In the genomic region with DNA sequence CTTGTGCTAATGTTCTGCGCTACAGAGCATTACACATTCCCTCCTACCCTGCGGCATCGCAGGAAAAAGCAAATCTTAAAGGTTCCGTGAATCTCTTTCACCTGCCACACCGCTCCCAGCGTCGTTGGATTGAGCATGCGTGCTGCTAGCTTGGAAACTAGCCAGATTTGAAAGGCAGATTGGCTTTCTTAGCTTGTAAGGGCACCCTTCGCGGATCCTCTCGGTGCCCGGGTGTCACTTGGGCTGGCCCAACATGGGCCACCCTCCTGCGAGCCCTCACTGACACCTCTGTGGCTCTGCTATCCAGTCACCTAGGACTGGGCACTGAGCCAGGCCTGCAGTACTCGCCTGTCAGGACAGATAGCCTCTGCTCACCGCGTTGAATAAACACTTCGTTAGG, we compare ENCODE assay signal across 8 mouse cellular contexts.
A peak's percentile ranks its signal among the peaks of the same experiment; 100 is the strongest.
DNase-seq lines count a peak whose midpoint lies in the region; ATAC-seq and TF ChIP-seq lines count a peak whose summit lies in the region.

No protein-coding gene starts in this region.

- intact Hi-C loops in left cerebral cortex, adult 2 months (cut with DNase I): loop anchor here (1.0 to 10.0 kb wide), 2 partner anchors 25 to 763 kb away; no protein-coding TSS in a partner anchor

- no peak for TF ChIP-seq CTCF in left cerebral cortex, adult 2 months (IDR thresholded peaks at IDR 0.05)

- no peak overlapping the region; the same call in 1 of the 2 replicates for H3K4me3 ChIP-seq in hindbrain, embryonic 13.5 days
- H3K4me3 ChIP-seq in hindbrain, embryonic 11.5 days (ENCODE audit: low read depth, low read length): no peak overlapping the region
- H3K4me3 ChIP-seq in forebrain, embryonic 13.5 days: peak overlapping the region; percentile 21
- H3K4me3 ChIP-seq in left cerebral cortex, adult 2 months: peak overlapping the region; percentile 26; the same call in 1 of the 2 replicates

- H3K9me3 ChIP-seq in hindbrain, embryonic 13.5 days: no peaks in the 10 kb centered on the region
- H3K9me3 ChIP-seq in hindbrain, embryonic 11.5 days (ENCODE audit: control insufficient read depth, low read length): no peaks in the 10 kb centered on the region
- no peaks in the 10 kb centered on the region for H3K9me3 ChIP-seq in forebrain, embryonic 13.5 days (replicated peaks)

- peak overlapping the region; percentile 76 for H3K27ac ChIP-seq in hindbrain, embryonic 13.5 days
- no peak overlapping the region for H3K27ac ChIP-seq in hindbrain, embryonic 11.5 days (ENCODE audit: low read depth, low read length)
- H3K27ac ChIP-seq in forebrain, embryonic 13.5 days: peak overlapping the region; percentile 76
- H3K27ac ChIP-seq in left cerebral cortex, adult 2 months: no peak overlapping the region

- DNase-seq in hindbrain, embryonic 11.5 days (ENCODE audit: low spot score): no peak
- peak; percentile 37 to 50 for DNase-seq in left cerebral cortex, adult 2 months (ENCODE audit: extremely low spot score in 1 of 2, low spot score in 2 of 2)
- DNase-seq in spleen, adult 18-20 months: no peak
- DNase-seq in gastrocnemius, postnatal 25 days: no peak
- no peak for DNase-seq in urinary bladder, adult 2 months (ENCODE audit: low spot score)

- H3K9ac ChIP-seq in hindbrain, embryonic 13.5 days: no peak overlapping the region
- no peak overlapping the region for H3K9ac ChIP-seq in hindbrain, embryonic 11.5 days (ENCODE audit: low read depth, low read length)
- H3K9ac ChIP-seq in forebrain, embryonic 13.5 days: peak overlapping the region; percentile 43

- H3K36me3 ChIP-seq in hindbrain, embryonic 13.5 days: no peaks in the 10 kb centered on the region
- H3K36me3 ChIP-seq in hindbrain, embryonic 11.5 days (ENCODE audit: control insufficient read depth, insufficient read depth, low read length): no peaks in the 10 kb centered on the region
- no peaks in the 10 kb centered on the region for H3K36me3 ChIP-seq in forebrain, embryonic 13.5 days (ENCODE audit: poor library complexity, severe bottlenecking)

- H3K27me3 ChIP-seq in hindbrain, embryonic 13.5 days: no peaks in the 10 kb centered on the region
- no peaks in the 10 kb centered on the region; the same call in 1 of the 2 replicates for H3K27me3 ChIP-seq in hindbrain, embryonic 11.5 days (ENCODE audit: control insufficient read depth, insufficient read depth, low read length)
- H3K27me3 ChIP-seq in forebrain, embryonic 13.5 days: no peaks in the 10 kb centered on the region

- WGBS in hindbrain, embryonic 13.5 days: 46% methylated on average over 17 of the region's 17 CpGs
- 79% methylated on average over 17 of the region's 17 CpGs for WGBS in hindbrain, embryonic 11.5 days
- 34% methylated on average over 17 of the region's 17 CpGs for WGBS in forebrain, embryonic 13.5 days

- peak; percentile 49; the same call in 1 of the 2 replicates for ATAC-seq in hindbrain, embryonic 13.5 days (ENCODE audit: low FRiP score)
- ATAC-seq in hindbrain, embryonic 11.5 days (ENCODE audit: low FRiP score): no peak
- peak; percentile 77 for ATAC-seq in cerebellum, adult (ENCODE audit: insufficient number of reproducible peaks, low FRiP score, low TSS enrichment)
- ATAC-seq in forebrain, embryonic 13.5 days: peak; percentile 50

- H3K4me2 ChIP-seq in hindbrain, embryonic 13.5 days: peak overlapping the region; percentile 43
- no peak overlapping the region for H3K4me2 ChIP-seq in hindbrain, embryonic 11.5 days (replicated peaks; ENCODE audit: low read depth, low read length)
- H3K4me2 ChIP-seq in forebrain, embryonic 13.5 days: peak overlapping the region; percentile 54

- H3K4me1 ChIP-seq in hindbrain, embryonic 13.5 days (replicated peaks): peaks cover 38% of the 10 kb centered on the region
- peaks cover 3% of the 10 kb centered on the region; the same call in 1 of the 2 replicates for H3K4me1 ChIP-seq in hindbrain, embryonic 11.5 days (replicated peaks; ENCODE audit: control insufficient read depth, insufficient read depth, low read length)
- peaks cover 68% of the 10 kb centered on the region for H3K4me1 ChIP-seq in forebrain, embryonic 13.5 days

Comparison
In these comparisons a context has a peak if more than half of its experiments do, and no peak if none do; other contexts are left out.
1. H3K27ac ChIP-seq: peak in hindbrain, embryonic 13.5 days (single experiment) and forebrain, embryonic 13.5 days (single experiment); none in hindbrain, embryonic 11.5 days (single experiment) and left cerebral cortex, adult 2 months (single experiment).
2. H3K4me3 ChIP-seq: peak in forebrain, embryonic 13.5 days (single experiment) and left cerebral cortex, adult 2 months (single experiment); none in hindbrain, embryonic 13.5 days (single experiment) and hindbrain, embryonic 11.5 days (single experiment).
3. DNase-seq: peak in left cerebral cortex, adult 2 months (2 of 2); none in hindbrain, embryonic 11.5 days (single experiment), spleen, adult 18-20 months (0 of 2), gastrocnemius, postnatal 25 days (single experiment) and urinary bladder, adult 2 months (single experiment).